Mouse (Mus musculus) kidney, embryonic 16.5 days (tissue): ENCODE measurements around the gene Tas1r3. TPM values are rescaled to one million over a fixed set of nuclear protein-coding genes. Genes with fewer than 3 reads are reported as not detected.

ENCODE experiments used
- ATAC-seq: fragments of 200-750 bp; cut with Nextera tagmentation; 2 replicates; pipeline ENCODE4 v1.8.0; 2017; ENCODE audit warnings: moderate TSS enrichment; ENCODE audit not compliant: low FRiP score, low TSS enrichment
- H3K27ac ChIP-seq: fragments of 300-500 bp; sonication (generic); 2 replicates; pipeline ENCODE4 v1.5.1; 2014; ENCODE audit warnings: low read length
- H3K27me3 ChIP-seq: fragments of 300-500 bp; sonication (generic); 2 replicates; pipeline ENCODE4 v1.6.1; 2014; ENCODE audit warnings: low read length, control low read depth, mixed read lengths; ENCODE audit not compliant: insufficient read depth
- H3K36me3 ChIP-seq: fragments of 300-500 bp; sonication (generic); 2 replicates; pipeline ENCODE4 v1.6.1; 2014; ENCODE audit warnings: low read length, control low read depth, mixed read lengths; ENCODE audit not compliant: insufficient read depth
- H3K4me1 ChIP-seq: fragments of 300-500 bp; sonication (generic); 2 replicates; pipeline ENCODE4 v1.6.1; 2014; ENCODE audit warnings: low read length, control low read depth, mixed read lengths; ENCODE audit not compliant: insufficient read depth
- H3K4me2 ChIP-seq: fragments of 300-500 bp; sonication (generic); replicated peaks from 2 replicates; pipeline ENCODE4 v1.6.1; 2014; ENCODE audit warnings: low read depth, low read length
- H3K4me3 ChIP-seq: fragments of 300-500 bp; sonication (generic); 2 replicates; pipeline ENCODE4 v1.5.1; 2014; ENCODE audit warnings: mild to moderate bottlenecking, low read length
- H3K9ac ChIP-seq: fragments of 300-500 bp; sonication (generic); replicated peaks from 2 replicates; pipeline ENCODE4 v1.6.1; 2014; ENCODE audit warnings: low read length
- H3K9me3 ChIP-seq: fragments of 300-500 bp; sonication (generic); 2 replicates; pipeline ENCODE4 v1.6.1; 2016; ENCODE audit warnings: low read length, control low read depth
- WGBS: fragments of 180-500 bp; shearing (Covaris S2); extraction: QIAGEN DNeasy Blood & Tissue Kit; methylation state at CpG from one replicate; pipeline ENCODE4 v1.1.7; 2014; 5-methylcytosine and 5-hydroxymethylcytosine counted together
- polyA plus RNA-seq: library from polyadenylated mRNA; unstranded; fragments of >200 nt; fragmentation: Nextera tagmentation; extraction: Ambion mirVana; gene quantifications from 2 replicates; pipeline ENCODE4 v1.2.1, GENCODE M21; 2015

Gene Tas1r3
- polyA plus RNA-seq, 1 experiment from 2014 or later: 0.22 TPM

GRCm38 (mm10) chr4:155898318-155898717, 35.2 kb upstream of the Tas1r3 start:
- no peak overlapping the region for H3K4me2 ChIP-seq
- no peak overlapping the region for H3K9ac ChIP-seq
- no peak for ATAC-seq
- H3K4me3 ChIP-seq: no peak overlapping the region
- no peak overlapping the region for H3K27ac ChIP-seq
- H3K9me3 ChIP-seq: no peaks in the 10 kb centered on the region
- peaks cover 18% of the 10 kb centered on the region for H3K4me1 ChIP-seq
- no peaks in the 10 kb centered on the region for H3K27me3 ChIP-seq
- peaks cover 29% of the 10 kb centered on the region for H3K36me3 ChIP-seq
- WGBS: 88% methylated on average over 2 of the region's 2 CpGs

- WGBS: 97% methylated on average over 12 of the region's 12 CpGs
- Histone ChIP-seq H3K36me3 (peaks cover 17% of the 10 kb centered on the region), H3K9ac (no peak overlapping the region), H3K4me2 (no peak overlapping the region), H3K27ac (no peak overlapping the region), H3K27me3 (no peaks in the 10 kb centered on the region), H3K4me3 (no peak overlapping the region), H3K9me3 (no peaks in the 10 kb centered on the region), H3K4me1 (peaks cover 25% of the 10 kb centered on the region)
- no peak for ATAC-seq
Observed at GRCm38 (mm10) chr4:155896461-155896860, 33.3 kb upstream of the Tas1r3 start.

GRCm38 (mm10) chr4:155895826-155896225, 32.7 kb upstream of the Tas1r3 start:
- H3K4me2 ChIP-seq: no peak overlapping the region
- no peak overlapping the region for H3K4me3 ChIP-seq
- no peak overlapping the region for H3K27ac ChIP-seq
- H3K9ac ChIP-seq: no peak overlapping the region
- no peaks in the 10 kb centered on the region for H3K27me3 ChIP-seq
- H3K36me3 ChIP-seq: peaks cover 17% of the 10 kb centered on the region
- WGBS: 90% methylated on average over 4 of the region's 4 CpGs
- peaks cover 27% of the 10 kb centered on the region for H3K4me1 ChIP-seq
- ATAC-seq: no peak
- H3K9me3 ChIP-seq: no peaks in the 10 kb centered on the region

GRCm38 (mm10) chr4:155895216-155895615, 32.1 kb upstream of the Tas1r3 start:
- H3K27me3 ChIP-seq: no peaks in the 10 kb centered on the region
- peaks cover 15% of the 10 kb centered on the region for H3K36me3 ChIP-seq
- 40% methylated on average over 6 of the region's 6 CpGs for WGBS
- H3K27ac ChIP-seq: no peak overlapping the region
- 0 out of 2 replicates have a peak overlapping the region, but pooled peaks have one; percentile 28 for H3K9ac ChIP-seq
- peaks cover 33% of the 10 kb centered on the region for H3K4me1 ChIP-seq
- H3K9me3 ChIP-seq: no peaks in the 10 kb centered on the region
- no peak overlapping the region for H3K4me3 ChIP-seq
- H3K4me2 ChIP-seq: no peak overlapping the region; the same call in 1 of the 2 replicates
- ATAC-seq: no peak

GRCm38 (mm10) chr4:155894311-155894881, 31.2 kb upstream of the Tas1r3 start:
- Histone ChIP-seq H3K9ac (no peak overlapping the region), H3K4me3 (no peak overlapping the region), H3K27me3 (no peaks in the 10 kb centered on the region), H3K4me2 (peak overlapping the region; percentile 7; the same call in 1 of the 2 replicates), H3K4me1 (peaks cover 37% of the 10 kb centered on the region), H3K27ac (no peak overlapping the region), H3K36me3 (peaks cover 16% of the 10 kb centered on the region; the same call in 1 of the 2 replicates), H3K9me3 (no peaks in the 10 kb centered on the region)
- 37% methylated on average over 8 of the region's 8 CpGs for WGBS
- ATAC-seq: no peak

GRCm38 (mm10) chr4:155893212-155893690, 30.1 kb upstream of the Tas1r3 start:
- H3K4me2 ChIP-seq: peak overlapping the region; percentile 97
- H3K36me3 ChIP-seq: peaks cover 18% of the 10 kb centered on the region
- H3K4me3 ChIP-seq: peak overlapping the region; percentile 82
- no peak for ATAC-seq
- H3K9me3 ChIP-seq: no peaks in the 10 kb centered on the region
- WGBS: 67% methylated on average over 8 of the region's 8 CpGs
- H3K27me3 ChIP-seq: no peaks in the 10 kb centered on the region
- H3K27ac ChIP-seq: no peak overlapping the region
- H3K9ac ChIP-seq: peak overlapping the region; percentile 87
- peaks cover 37% of the 10 kb centered on the region for H3K4me1 ChIP-seq

GRCm38 (mm10) chr4:155892438-155893211, 29.5 kb upstream of the Tas1r3 start:
- peaks cover 25% of the 10 kb centered on the region for H3K36me3 ChIP-seq
- H3K4me2 ChIP-seq: peak overlapping the region; percentile 97
- H3K4me1 ChIP-seq: peaks cover 37% of the 10 kb centered on the region
- ATAC-seq: peak; percentile 43; the same call in 1 of the 2 replicates
- no peaks in the 10 kb centered on the region for H3K9me3 ChIP-seq
- H3K27me3 ChIP-seq: no peaks in the 10 kb centered on the region
- H3K4me3 ChIP-seq: peak overlapping the region; percentile 82
- peak overlapping the region; percentile 97 for H3K27ac ChIP-seq
- H3K9ac ChIP-seq: peak overlapping the region; percentile 87
- 4% methylated on average over 37 of the region's 37 CpGs for WGBS

- H3K4me3 ChIP-seq: peak overlapping the region; percentile 82
- H3K4me2 ChIP-seq: peak overlapping the region; percentile 97
- H3K9me3 ChIP-seq: no peaks in the 10 kb centered on the region
- peaks cover 37% of the 10 kb centered on the region for H3K4me1 ChIP-seq
- peak overlapping the region; percentile 87 for H3K9ac ChIP-seq
- under 1% methylated on average over 56 of the region's 56 CpGs for WGBS
- ATAC-seq: peak; percentile 91
- peak overlapping the region; percentile 97 for H3K27ac ChIP-seq
- H3K36me3 ChIP-seq: peaks cover 30% of the 10 kb centered on the region
- no peaks in the 10 kb centered on the region for H3K27me3 ChIP-seq
Observed at GRCm38 (mm10) chr4:155892017-155892416, 28.9 kb upstream of the Tas1r3 start.

GRCm38 (mm10) chr4:155891551-155892001, 28.4 kb upstream of the Tas1r3 start, which contains the start of the genes Pusl1 and Acap3:
Gene Pusl1 (minus strand): TSS chr4:155891781.
Gene Acap3 (plus strand): TSS chr4:155891822.
- H3K27me3 ChIP-seq: no peaks in the 10 kb centered on the region
- WGBS: under 1% methylated on average over 52 of the region's 52 CpGs
- no peaks in the 10 kb centered on the region for H3K9me3 ChIP-seq
- peak within 1 kb of the TSS; percentile 82 for H3K4me3 ChIP-seq
- H3K9ac ChIP-seq: peak within 1 kb of the TSS; percentile 87
- peaks cover 31% of the 10 kb centered on the region for H3K36me3 ChIP-seq
- ATAC-seq: peak; percentile 89
- peaks cover 37% of the 10 kb centered on the region for H3K4me1 ChIP-seq
- peak within 1 kb of the TSS; percentile 97 for H3K4me2 ChIP-seq
- peak within 1 kb of the TSS; percentile 97 for H3K27ac ChIP-seq
